Mouse (Mus musculus): ENCODE measurements around the gene Ccdc13. TPM values are rescaled to one million over a fixed set of nuclear protein-coding genes. Genes with fewer than 3 reads are reported as not detected.

Ccdc13 gene
- 0.18 and 0.34 TPM in 2 replicates for polyA plus RNA-seq (2012; rRNA removed)

GRCm38 (mm10) chr9:121838829-121839621 lies at the start of gene Ccdc13:
Ccdc13 (minus strand) TSS chr9:121839461.
- DNase-seq, result peak; percentile 85
- 9% methylated on average over 61 of the region's 61 CpGs for WGBS
- peak within 1 kb of the TSS; percentile 32 for H3K4me3 ChIP-seq (ENCODE audit: control insufficient read depth, insufficient read depth, low read length)
- H3K27ac ChIP-seq (ENCODE audit: control insufficient read depth, insufficient read depth, low read length), result no peak within 1 kb of the TSS
- TF ChIP-seq CTCF (IDR thresholded peaks at IDR 0.05; ENCODE audit: borderline replicate concordance, control insufficient read depth, extremely low read depth, insufficient read depth, low read length, poor library complexity) (no peak; the same call in 1 of the 2 replicates), POLR2A (IDR thresholded peaks at IDR 0.05; ENCODE audit: control insufficient read depth, extremely low read depth, insufficient read depth, low read length, poor library complexity) (no peak)
- peaks cover 7% of the 10 kb centered on the region for H3K4me1 ChIP-seq (replicated peaks; ENCODE audit: control insufficient read depth, insufficient read depth, low read length)
- no peaks in the 10 kb centered on the region for H3K27me3 ChIP-seq (ENCODE audit: control insufficient read depth, insufficient read depth, low read length)
- H3K36me3 ChIP-seq (ENCODE audit: control insufficient read depth, insufficient read depth, low read length), result no peaks in the 10 kb centered on the region

- WGBS, result 49% methylated on average over 7 of the region's 7 CpGs
- Histone ChIP-seq H3K4me1 (replicated peaks; ENCODE audit: control insufficient read depth, insufficient read depth, low read length) (peaks cover 8% of the 10 kb centered on the region), H3K4me3 (ENCODE audit: control insufficient read depth, insufficient read depth, low read length) (no peak overlapping the region), H3K27me3 (ENCODE audit: control insufficient read depth, insufficient read depth, low read length) (no peaks in the 10 kb centered on the region), H3K27ac (ENCODE audit: control insufficient read depth, insufficient read depth, low read length) (no peak overlapping the region), H3K36me3 (ENCODE audit: control insufficient read depth, insufficient read depth, low read length) (no peaks in the 10 kb centered on the region)
- TF ChIP-seq CTCF (IDR thresholded peaks at IDR 0.05; ENCODE audit: borderline replicate concordance, control insufficient read depth, extremely low read depth, insufficient read depth, low read length, poor library complexity) (no peak), POLR2A (IDR thresholded peaks at IDR 0.05; ENCODE audit: control insufficient read depth, extremely low read depth, insufficient read depth, low read length, poor library complexity) (no peak)
- DNase-seq, result no peak
Measured at GRCm38 (mm10) chr9:121882015-121882457, 42.8 kb upstream of the Ccdc13 start.

- H3K4me3 ChIP-seq (ENCODE audit: control insufficient read depth, insufficient read depth, low read length), result no peak overlapping the region
- H3K36me3 ChIP-seq (ENCODE audit: control insufficient read depth, insufficient read depth, low read length), result no peaks in the 10 kb centered on the region
- no peak overlapping the region for H3K27ac ChIP-seq (ENCODE audit: control insufficient read depth, insufficient read depth, low read length)
- no peak for DNase-seq
- peaks cover 8% of the 10 kb centered on the region for H3K4me1 ChIP-seq (replicated peaks; ENCODE audit: control insufficient read depth, insufficient read depth, low read length)
- WGBS, result 58% methylated on average over 6 of the region's 6 CpGs
- no peaks in the 10 kb centered on the region for H3K27me3 ChIP-seq (ENCODE audit: control insufficient read depth, insufficient read depth, low read length)
- TF ChIP-seq POLR2A (IDR thresholded peaks at IDR 0.05; ENCODE audit: control insufficient read depth, extremely low read depth, insufficient read depth, low read length, poor library complexity), result no peak
- TF ChIP-seq CTCF (IDR thresholded peaks at IDR 0.05; ENCODE audit: borderline replicate concordance, control insufficient read depth, extremely low read depth, insufficient read depth, low read length, poor library complexity), result no peak
Measured at GRCm38 (mm10) chr9:121881301-121881700, 42.0 kb upstream of the Ccdc13 start.

- Histone ChIP-seq H3K27me3 (ENCODE audit: control insufficient read depth, insufficient read depth, low read length) (no peaks in the 10 kb centered on the region), H3K36me3 (ENCODE audit: control insufficient read depth, insufficient read depth, low read length) (no peaks in the 10 kb centered on the region), H3K4me1 (replicated peaks; ENCODE audit: control insufficient read depth, insufficient read depth, low read length) (peaks cover 8% of the 10 kb centered on the region), H3K27ac (ENCODE audit: control insufficient read depth, insufficient read depth, low read length) (no peak overlapping the region), H3K4me3 (ENCODE audit: control insufficient read depth, insufficient read depth, low read length) (no peak overlapping the region)
- peak; percentile 73 for DNase-seq
- WGBS, result 4% methylated on average over 14 of the region's 14 CpGs
- TF ChIP-seq CTCF (IDR thresholded peaks at IDR 0.05; ENCODE audit: borderline replicate concordance, control insufficient read depth, extremely low read depth, insufficient read depth, low read length, poor library complexity), result peak; percentile 54; the same call in 1 of the 2 replicates
- no peak for TF ChIP-seq POLR2A (IDR thresholded peaks at IDR 0.05; ENCODE audit: control insufficient read depth, extremely low read depth, insufficient read depth, low read length, poor library complexity)
Measured at GRCm38 (mm10) chr9:121880840-121881239, 41.6 kb upstream of the Ccdc13 start.

- Histone ChIP-seq H3K36me3 (ENCODE audit: control insufficient read depth, insufficient read depth, low read length) (no peaks in the 10 kb centered on the region), H3K4me3 (ENCODE audit: control insufficient read depth, insufficient read depth, low read length) (no peak overlapping the region), H3K4me1 (replicated peaks; ENCODE audit: control insufficient read depth, insufficient read depth, low read length) (peaks cover 8% of the 10 kb centered on the region), H3K27me3 (ENCODE audit: control insufficient read depth, insufficient read depth, low read length) (no peaks in the 10 kb centered on the region), H3K27ac (ENCODE audit: control insufficient read depth, insufficient read depth, low read length) (no peak overlapping the region)
- TF ChIP-seq POLR2A (IDR thresholded peaks at IDR 0.05; ENCODE audit: control insufficient read depth, extremely low read depth, insufficient read depth, low read length, poor library complexity) (no peak), CTCF (IDR thresholded peaks at IDR 0.05; ENCODE audit: borderline replicate concordance, control insufficient read depth, extremely low read depth, insufficient read depth, low read length, poor library complexity) (no peak)
- peak; percentile 22 for DNase-seq
- 50% methylated on average over 3 of the region's 3 CpGs for WGBS
Measured at GRCm38 (mm10) chr9:121877052-121877740, 37.9 kb upstream of the Ccdc13 start.

GRCm38 (mm10) chr9:121873578-121873977 lies 34.3 kb upstream of the Ccdc13 start:
- DNase-seq, result no peak
- H3K27me3 ChIP-seq (ENCODE audit: control insufficient read depth, insufficient read depth, low read length), result no peaks in the 10 kb centered on the region
- no peaks in the 10 kb centered on the region for H3K4me1 ChIP-seq (replicated peaks; ENCODE audit: control insufficient read depth, insufficient read depth, low read length)
- H3K4me3 ChIP-seq (ENCODE audit: control insufficient read depth, insufficient read depth, low read length), result no peak overlapping the region
- no peaks in the 10 kb centered on the region for H3K36me3 ChIP-seq (ENCODE audit: control insufficient read depth, insufficient read depth, low read length)
- no peak overlapping the region for H3K27ac ChIP-seq (ENCODE audit: control insufficient read depth, insufficient read depth, low read length)
- TF ChIP-seq CTCF (IDR thresholded peaks at IDR 0.05; ENCODE audit: borderline replicate concordance, control insufficient read depth, extremely low read depth, insufficient read depth, low read length, poor library complexity), result no peak
- TF ChIP-seq POLR2A (IDR thresholded peaks at IDR 0.05; ENCODE audit: control insufficient read depth, extremely low read depth, insufficient read depth, low read length, poor library complexity), result no peak

Measured in thymus, adult 2 months (tissue).